Mouse (Mus musculus): Measurements from ENCODE around the gene Zfp711.
A peak's percentile ranks its signal among the peaks of the same experiment; 100 is the strongest.

Zfp711 gene

DNA sequence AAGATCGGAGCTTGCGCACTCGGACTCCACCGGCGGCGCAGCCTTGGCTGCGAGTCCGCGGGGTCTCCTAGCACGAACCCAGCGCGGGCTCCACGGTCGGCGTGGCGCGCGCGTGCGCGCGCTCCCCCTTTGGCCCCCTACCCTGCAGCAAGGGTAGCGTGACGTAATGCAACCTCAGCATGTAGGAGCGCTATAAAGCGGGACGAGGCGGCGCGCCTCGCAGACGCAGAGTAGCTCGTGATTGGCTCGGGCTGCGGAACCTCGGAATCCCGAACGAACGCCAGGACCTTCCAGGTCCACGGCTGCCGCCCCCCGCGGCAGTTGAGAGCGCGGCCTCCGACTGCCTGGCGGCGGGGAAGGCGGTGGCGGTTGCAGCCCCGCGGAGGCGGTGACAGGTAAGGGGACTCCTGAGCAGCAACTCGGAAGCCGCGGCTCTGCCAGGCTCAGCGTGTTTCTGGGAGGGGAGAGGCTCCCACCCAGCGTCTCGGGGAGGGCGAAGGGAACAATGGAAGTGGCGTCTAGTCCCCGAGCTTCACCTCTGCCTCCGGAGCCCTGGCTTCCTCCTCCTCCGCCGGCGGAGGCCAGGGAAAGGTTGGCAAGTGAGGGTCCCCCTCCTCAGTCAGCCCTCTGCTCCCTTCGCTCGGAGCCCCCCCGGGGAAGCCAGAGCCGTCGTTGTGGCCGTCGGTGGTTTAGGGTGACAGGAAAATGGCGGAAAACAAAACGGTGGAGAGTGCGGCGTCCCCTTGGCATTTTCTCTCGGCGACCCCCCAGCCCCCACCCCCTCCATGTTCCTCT lies at the start of gene Zfp711:
TSS of gene Zfp711 (plus strand) at position 16 of the 795 bp plus-strand sequence.
- DNase-seq (ENCODE audit: low read depth, low spot score), result peak; percentile 54

DNA sequence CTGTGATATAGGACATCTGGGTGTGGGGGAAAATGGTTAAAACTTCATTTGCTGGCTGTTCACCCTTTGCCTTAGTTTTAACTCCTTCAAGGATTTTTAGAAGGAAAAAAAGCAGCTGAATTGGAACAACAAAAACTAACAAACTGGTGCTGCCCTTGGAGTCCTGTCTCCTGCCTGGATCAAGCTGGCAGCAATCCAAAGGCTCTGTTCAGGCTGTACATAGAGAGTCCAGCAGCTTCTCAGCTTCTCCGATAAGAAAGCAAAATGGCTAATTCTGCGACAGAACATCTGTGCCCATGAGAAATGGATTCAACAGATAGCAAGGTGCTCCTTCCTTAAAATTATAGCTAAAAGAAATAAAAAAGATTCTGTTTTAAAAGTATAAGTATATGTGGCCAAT lies 32.6 kb upstream of the Zfp711 start:
- DNase-seq (ENCODE audit: low read depth, low spot score), result no peak

DNA sequence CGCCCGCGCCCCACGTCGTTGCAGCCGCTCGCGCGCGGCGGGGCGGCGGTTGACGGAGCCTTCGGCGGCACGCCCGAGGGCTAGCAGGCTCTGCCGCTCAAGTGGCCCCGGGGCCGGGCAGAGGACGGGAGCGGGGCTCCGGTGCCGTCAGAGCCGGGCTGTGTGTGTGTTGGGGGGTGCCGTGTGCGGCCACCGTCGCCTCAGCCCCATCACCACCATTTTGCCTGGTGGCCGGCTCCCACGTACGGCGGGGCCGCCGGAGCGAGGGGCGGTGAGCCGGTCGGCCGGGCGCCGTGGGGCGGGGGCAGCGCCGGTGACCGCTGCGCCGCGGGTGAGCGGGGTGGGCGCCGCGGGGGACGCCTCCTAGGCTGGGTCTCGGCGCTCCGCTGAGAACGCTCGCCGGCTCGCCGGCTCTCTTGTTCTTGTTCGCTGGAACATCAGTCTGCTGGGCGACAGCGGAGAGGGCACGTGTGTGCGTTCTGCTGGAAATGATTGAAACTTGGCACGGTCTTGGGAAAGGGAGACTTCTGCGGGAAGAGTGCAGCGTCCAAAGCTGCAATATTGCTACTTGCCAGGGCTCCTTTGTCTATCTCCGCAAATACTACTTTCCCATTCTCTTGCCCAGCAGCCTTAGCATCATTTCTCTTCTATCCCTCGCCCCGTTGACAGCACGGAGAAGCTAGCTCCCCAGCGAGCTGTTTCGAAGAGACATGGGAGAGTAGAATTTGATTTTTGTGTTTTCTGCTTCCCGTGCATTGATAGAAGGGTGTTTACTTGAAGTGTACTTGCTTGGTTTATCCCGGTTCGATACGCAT lies 1.2 kb downstream of the Zfp711 start:
- peak; percentile 4 for DNase-seq (ENCODE audit: low read depth, low spot score)

DNA sequence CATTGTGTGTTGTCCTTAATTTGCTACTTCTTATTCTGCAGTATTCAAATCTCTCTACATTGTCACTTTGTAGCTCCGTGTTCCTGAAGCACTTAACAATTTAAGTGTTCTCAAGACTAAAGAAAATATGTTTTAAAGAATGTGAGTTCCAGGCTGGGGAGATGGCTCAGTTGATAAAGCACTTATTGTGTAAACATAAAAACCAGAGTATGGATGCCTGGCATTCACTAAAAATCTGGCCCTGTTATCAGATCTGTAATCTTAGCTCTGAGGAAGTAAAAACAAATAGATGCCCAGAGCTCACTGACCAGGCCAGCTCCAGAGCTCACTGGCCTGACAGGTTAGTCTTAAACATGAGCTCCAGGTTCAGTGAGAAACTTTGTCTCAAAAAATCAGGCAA lies 75.2 kb downstream of the Zfp711 start:
- no peak for DNase-seq (ENCODE audit: low read depth, low spot score)

DNA sequence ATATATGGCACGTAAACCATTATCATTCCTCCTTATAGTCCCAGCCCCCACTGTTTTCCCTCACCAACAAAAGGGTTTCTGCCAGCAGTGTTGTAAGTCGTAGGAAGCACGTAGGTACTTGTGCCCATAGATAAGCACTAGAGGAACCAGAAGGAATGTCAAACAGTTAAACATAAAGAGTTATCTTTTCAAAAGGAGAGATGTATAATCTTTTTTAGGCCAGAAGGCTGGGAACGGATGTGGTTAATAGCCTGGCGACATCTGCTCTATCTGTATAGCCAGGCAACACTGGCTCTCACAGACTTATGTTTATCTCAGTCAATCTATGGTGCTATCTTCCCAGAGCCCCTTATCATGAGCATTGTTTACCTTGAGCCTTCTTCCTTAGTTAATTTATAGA lies 80.3 kb downstream of the Zfp711 start:
- DNase-seq (ENCODE audit: low read depth, low spot score), result no peak

Data from R1 (cell line).